Mouse (Mus musculus): ENCODE measurements at regions not wholly inside any gene's neighbourhood (a gene's known extent, or its start where the extent isn't known, plus 50 kb on each side); places are given as distances from the start of the nearest gene placed in this dataset.

- no peak for TF ChIP-seq CTCF (IDR thresholded peaks at IDR 0.05)
- H3K27ac ChIP-seq: no peak overlapping the region
- no peak for DNase-seq
- no peak overlapping the region for H3K4me3 ChIP-seq
- intact Hi-C loops (cut with DNase I): no loop called here
Measured at GRCm38 (mm10) chr10:56739621-56740020, 362.5 kb downstream of the Gja1 start.

DNA sequence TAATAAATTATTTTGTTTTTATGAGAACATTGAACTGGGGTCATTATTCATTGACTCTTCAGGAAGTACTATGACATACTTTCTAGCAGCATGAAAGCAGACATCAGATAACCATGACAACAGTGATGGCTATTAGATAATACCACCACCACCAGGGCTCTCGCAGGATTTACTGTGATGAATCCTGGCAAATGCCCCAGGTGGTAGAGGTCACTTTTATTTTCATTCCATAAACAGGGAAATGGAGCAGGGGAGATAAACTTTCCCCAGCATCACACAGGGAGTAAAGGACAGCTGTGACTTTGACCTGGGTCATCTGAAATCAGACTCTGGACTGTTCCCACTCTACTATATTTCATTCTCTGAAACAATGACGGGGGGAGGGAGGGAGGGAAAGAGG, 375.0 kb downstream of the Gja1 start:
- intact Hi-C loops (cut with DNase I): loop anchor here (10.0 kb wide), 1 partner anchor 67 kb away; no protein-coding TSS in a partner anchor
- Histone ChIP-seq H3K27ac (no peak overlapping the region), H3K4me3 (no peak overlapping the region)
- no peak for TF ChIP-seq CTCF (IDR thresholded peaks at IDR 0.05)
- DNase-seq: no peak

- Histone ChIP-seq H3K27ac (peak overlapping the region; percentile 66), H3K4me3 (no peak overlapping the region)
- no peak for DNase-seq
- TF ChIP-seq CTCF (IDR thresholded peaks at IDR 0.05): no peak
- intact Hi-C loops (cut with DNase I): loop anchor here (10.0 kb wide), 1 partner anchor 69 kb away; no protein-coding TSS in a partner anchor
Measured at GRCm38 (mm10) chr10:56753576-56753975, 376.4 kb downstream of the Gja1 start.

DNA sequence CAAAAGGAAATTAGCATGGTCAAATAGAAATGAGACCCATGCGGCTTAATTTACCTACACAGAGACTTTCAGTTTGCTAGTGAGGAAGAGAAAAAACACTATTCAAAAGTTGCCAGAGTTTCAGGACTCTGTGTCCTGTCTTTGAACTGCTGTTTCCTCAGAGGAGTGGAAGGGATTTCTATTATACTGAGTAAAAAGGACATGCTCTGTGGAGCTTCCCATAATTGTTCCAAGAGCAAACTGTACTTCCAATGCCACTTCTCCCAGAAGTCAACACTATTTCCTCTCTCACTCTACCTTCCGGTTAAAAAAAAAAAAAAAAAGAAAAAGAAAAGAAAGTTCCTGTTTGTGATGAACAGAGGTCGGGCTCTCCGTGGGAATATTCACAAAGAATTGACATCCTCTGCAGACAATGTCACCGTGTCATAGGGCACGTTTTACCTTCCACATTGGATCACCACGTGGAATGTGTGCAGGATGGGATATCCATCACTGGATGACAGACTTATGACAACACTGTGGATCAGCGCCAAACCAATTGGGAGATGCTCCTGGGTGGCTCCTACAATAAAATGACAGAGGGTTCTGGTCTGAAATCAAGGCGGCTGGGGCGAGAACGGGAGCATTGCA, 377.5 kb downstream of the Gja1 start:
- Histone ChIP-seq H3K27ac (peak overlapping the region; percentile 66), H3K4me3 (no peak overlapping the region)
- DNase-seq: peak; percentile 37
- intact Hi-C loops (cut with DNase I): loop anchor here (2.0 to 10.0 kb wide), 2 partner anchors 70 to 156 kb away; no protein-coding TSS in a partner anchor
- no peak for TF ChIP-seq CTCF (IDR thresholded peaks at IDR 0.05)

GRCm38 (mm10) chr10:56770629-56771028, 393.5 kb downstream of the Gja1 start:
- no peak for DNase-seq
- TF ChIP-seq CTCF (IDR thresholded peaks at IDR 0.05): no peak
- Histone ChIP-seq H3K27ac (no peak overlapping the region), H3K4me3 (no peak overlapping the region)
- intact Hi-C loops (cut with DNase I): no loop called here

- no peak for TF ChIP-seq CTCF (IDR thresholded peaks at IDR 0.05)
- Histone ChIP-seq H3K4me3 (no peak overlapping the region), H3K27ac (no peak overlapping the region)
- intact Hi-C loops (cut with DNase I): no loop called here
- no peak for DNase-seq
Measured at GRCm38 (mm10) chr10:56782265-56782664, 405.1 kb downstream of the Gja1 start.

GRCm38 (mm10) chr10:56783941-56784340, 406.8 kb downstream of the Gja1 start:
- H3K27ac ChIP-seq: no peak overlapping the region
- TF ChIP-seq CTCF (IDR thresholded peaks at IDR 0.05): no peak
- intact Hi-C loops (cut with DNase I): no loop called here
- DNase-seq: no peak
- H3K4me3 ChIP-seq: no peak overlapping the region

DNA sequence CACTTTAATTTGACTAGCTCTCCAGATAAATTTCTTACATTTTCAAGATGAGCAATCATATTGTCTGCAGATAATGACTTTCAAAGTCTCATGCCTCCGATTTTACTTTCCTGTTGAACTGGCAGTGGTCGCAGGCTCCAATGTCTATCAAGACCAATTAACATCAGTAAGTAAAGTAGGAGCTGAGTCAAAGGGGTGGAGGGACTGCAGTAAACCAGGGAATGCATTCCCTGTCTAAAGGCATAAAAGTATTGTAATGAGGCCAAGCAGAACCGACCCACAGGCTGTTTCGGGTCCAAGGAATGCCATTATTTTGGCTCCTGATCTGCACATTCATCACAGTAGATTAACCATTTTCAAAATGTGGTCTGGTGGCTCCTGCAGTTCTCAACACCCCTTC, 411.0 kb downstream of the Gja1 start:
- Histone ChIP-seq H3K27ac (no peak overlapping the region), H3K4me3 (no peak overlapping the region)
- no peak for TF ChIP-seq CTCF (IDR thresholded peaks at IDR 0.05)
- intact Hi-C loops (cut with DNase I): no loop called here
- DNase-seq: no peak

- Histone ChIP-seq H3K4me3 (no peak overlapping the region), H3K27ac (no peak overlapping the region)
- no peak for TF ChIP-seq CTCF (IDR thresholded peaks at IDR 0.05)
- DNase-seq: no peak
- intact Hi-C loops (cut with DNase I): no loop called here
Measured at GRCm38 (mm10) chr10:56793074-56793473, 415.9 kb downstream of the Gja1 start.

GRCm38 (mm10) chr10:56795396-56795795, 418.3 kb downstream of the Gja1 start:
- Histone ChIP-seq H3K4me3 (no peak overlapping the region), H3K27ac (no peak overlapping the region)
- intact Hi-C loops (cut with DNase I): no loop called here
- no peak for TF ChIP-seq CTCF (IDR thresholded peaks at IDR 0.05)
- no peak for DNase-seq

GRCm38 (mm10) chr10:56799307-56799706, 422.2 kb downstream of the Gja1 start:
- intact Hi-C loops (cut with DNase I): no loop called here
- no peak overlapping the region for H3K4me3 ChIP-seq
- no peak for TF ChIP-seq CTCF (IDR thresholded peaks at IDR 0.05)
- no peak overlapping the region for H3K27ac ChIP-seq
- DNase-seq: no peak

DNA sequence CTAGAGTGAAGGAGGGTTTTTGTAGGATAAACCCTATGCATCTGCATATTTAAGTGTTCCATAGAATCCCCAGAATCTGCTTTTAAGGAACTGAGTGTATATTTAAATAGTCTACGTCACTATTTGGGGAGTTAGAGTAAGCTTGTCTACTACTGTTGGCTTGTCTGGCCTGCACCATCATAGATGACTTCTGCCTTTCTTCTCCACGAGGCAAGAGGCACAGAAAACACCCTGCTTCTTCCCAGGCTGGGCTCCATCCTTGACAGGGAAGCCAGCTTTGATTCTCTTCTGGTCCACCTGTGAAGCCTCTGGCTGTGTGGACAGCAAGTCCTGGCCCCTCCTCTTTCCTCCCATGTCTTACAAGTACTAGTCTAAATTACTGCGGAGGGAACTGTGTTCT, 422.6 kb downstream of the Gja1 start:
- H3K27ac ChIP-seq: no peak overlapping the region
- no peak for TF ChIP-seq CTCF (IDR thresholded peaks at IDR 0.05)
- intact Hi-C loops (cut with DNase I): no loop called here

GRCm38 (mm10) chr10:56809006-56809405, 431.9 kb downstream of the Gja1 start:
- Histone ChIP-seq H3K4me3 (no peak overlapping the region), H3K27ac (no peak overlapping the region)
- DNase-seq: no peak
- TF ChIP-seq CTCF (IDR thresholded peaks at IDR 0.05): no peak
- intact Hi-C loops (cut with DNase I): no loop called here

More for the DNA sequence above, 422.6 kb downstream of the Gja1 start:
- DNase-seq: no peak
- no peak overlapping the region for H3K4me3 ChIP-seq

- peak; percentile 17 for DNase-seq
- TF ChIP-seq CTCF (IDR thresholded peaks at IDR 0.05): no peak
- 0 out of 2 replicates have a peak overlapping the region, but pooled peaks have one; percentile 1 for H3K27ac ChIP-seq
- no peak overlapping the region for H3K4me3 ChIP-seq
- intact Hi-C loops (cut with DNase I): no loop called here
Measured at GRCm38 (mm10) chr10:56822158-56822557, 445.0 kb downstream of the Gja1 start.
